Mouse (Mus musculus) thymus, postnatal 25 days (tissue): ENCODE results near the gene Etv4.

Source experiments
- DNase-seq: peaks from one replicate; pipeline ENCODE4 v3.0.0; 2022

Etv4 gene

DNA sequence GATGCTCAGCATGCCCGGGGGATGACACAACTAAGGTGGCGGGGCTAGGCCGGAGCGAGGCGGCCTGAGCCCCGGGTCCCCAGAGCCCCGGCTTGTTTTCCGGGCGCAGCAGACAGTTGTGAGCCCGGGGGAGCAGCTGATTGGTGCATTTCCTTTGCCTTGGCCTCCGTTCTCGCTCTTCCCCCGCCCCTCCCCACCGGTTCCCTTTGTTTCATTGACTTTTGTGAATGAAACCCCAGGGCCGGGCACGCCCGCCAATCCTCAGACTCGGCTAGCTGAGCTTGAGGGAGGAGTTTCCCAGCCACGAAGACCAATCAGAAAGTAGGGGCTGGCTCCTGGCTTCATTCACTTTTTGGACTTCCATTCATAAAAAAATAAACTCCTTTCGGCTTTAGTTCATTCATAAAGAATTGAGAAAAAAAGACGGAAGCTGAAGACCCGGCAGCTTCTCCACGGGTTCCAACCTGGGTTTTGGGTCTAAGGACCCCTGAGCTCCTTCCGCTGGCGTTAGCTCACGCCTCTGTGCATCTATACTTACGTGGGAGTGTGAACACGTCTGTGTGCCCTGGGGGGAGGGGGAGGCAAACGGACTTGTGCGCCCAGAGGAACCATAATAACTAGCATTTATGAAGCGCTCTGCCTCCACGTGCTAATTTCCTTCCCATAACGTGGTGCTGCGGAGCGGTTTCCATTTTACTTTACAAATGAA, at the start of gene Etv4:
Gene Etv4, minus strand, starts transcription at position 229 of the 709 bp plus-strand sequence.
- DNase-seq = peak; percentile 91

DNA sequence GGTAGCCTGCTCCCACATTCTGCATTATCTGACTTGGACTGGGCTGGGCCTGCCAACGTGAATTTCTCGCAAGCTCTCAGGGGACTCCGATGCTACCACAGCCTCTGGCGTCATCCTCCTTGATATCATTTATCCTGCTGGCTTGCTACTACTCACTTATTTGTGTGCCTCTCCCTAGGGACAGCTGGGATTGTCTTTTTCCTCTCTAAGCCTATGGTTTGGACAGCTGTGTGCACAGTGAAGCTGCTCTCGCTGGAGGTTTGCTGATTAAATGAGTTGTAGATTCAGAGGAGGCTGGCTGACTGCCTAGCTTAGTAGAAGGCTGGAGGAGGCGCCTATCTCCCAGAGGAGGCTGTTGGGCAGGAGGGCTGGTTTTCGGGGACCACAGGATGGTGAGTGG, 46.8 kb upstream of the Etv4 start:
- DNase-seq = no peak

DNA sequence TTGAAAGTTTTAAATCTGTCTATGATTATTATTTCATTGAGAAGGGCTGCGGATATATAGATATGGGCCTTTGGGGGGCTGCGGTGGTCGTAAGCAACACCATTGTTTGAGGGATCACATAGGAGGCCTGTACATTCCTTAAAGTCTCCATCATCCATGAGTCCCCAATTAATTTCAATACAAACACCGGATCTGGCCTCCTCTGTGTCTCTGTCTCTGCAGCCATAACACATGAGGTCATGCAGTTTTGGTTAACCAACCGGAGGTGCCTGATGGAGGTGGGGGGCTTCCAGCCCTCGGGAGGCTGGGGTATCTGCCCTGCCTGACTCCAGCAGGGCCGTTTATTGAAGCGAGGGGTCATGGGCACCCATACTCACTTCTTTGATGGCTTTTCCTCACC, 45.4 kb upstream of the Etv4 start:
- no peak for DNase-seq

DNA sequence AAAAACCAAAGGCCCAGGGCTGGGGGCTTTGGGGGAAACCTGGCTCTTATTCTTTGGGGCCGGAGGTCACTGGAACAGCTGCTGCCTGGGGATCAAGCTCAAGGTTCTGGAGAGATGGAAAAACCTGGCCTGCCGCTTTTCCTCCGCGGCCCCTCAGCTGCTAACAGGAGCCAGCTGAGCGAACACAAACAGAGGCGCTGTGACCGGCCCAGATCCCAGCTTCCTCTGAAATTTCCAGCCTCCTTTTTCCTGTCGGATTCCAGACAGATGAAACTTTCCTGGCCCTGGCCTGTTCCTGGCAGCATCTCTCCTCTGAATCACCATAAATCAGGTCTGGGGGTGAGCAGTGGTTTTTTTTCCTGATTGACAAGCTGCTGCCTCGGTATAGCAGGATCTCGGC, 44.9 kb upstream of the Etv4 start:
- DNase-seq = no peak

DNA sequence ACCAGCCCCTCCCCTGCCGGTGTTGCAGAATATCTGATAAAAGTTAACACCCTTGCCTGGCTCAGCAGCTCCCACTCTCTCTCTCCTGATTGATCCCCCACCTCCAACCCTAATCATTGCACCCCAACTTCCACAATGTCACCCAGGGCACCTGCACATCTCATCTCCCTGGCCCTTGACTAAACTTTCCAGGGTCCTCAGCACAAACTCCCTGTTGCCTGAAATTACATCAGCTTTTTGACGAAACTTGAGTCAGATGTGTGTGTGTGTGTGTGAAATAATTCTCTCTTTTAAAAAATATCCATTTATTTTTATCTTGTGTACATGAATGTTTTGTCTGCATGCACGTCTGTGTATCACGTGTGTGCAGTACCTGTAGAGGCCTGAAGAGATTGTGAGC, 43.5 kb upstream of the Etv4 start:
- DNase-seq = no peak

DNA sequence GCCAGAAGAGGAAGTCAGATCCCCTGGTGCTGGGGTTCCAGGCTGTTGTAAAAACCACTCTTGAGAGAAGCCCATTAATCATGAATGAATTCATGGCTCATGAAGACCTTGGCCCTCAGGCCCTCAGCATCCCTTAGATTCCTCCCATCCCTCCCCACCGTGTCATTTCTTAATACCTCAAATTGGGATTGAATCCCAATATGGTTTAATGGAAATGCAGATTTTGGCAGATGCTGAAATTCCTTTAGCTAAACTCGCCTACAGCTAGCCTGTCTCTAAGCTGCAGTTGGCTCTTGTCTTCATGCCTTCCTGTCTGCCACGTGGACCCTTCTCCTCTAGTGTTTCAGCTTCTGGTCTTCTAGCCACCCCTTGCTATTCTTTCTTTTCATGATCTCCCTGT, 38.0 kb upstream of the Etv4 start:
- no peak for DNase-seq

DNA sequence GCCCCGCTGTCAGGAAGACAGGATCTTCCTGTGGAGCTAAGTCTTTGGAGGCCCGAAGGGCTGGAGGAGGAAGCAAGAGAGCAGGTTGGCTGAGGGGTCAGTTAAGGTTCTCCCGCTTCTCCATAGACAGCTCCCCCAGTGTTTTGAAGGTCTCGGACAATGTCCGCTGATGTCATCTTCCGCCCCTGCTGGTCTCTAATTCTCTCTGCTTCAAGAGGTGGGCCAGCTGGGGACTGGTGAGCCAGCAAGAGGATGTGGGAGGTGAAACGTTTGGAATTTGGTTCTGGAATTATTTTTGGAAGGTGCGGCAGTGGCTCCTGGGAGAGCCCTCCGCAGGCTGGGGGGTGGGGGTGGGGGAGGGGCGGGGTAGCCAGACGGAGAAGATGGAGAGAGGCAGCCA, 35.7 kb upstream of the Etv4 start:
- no peak for DNase-seq

DNA sequence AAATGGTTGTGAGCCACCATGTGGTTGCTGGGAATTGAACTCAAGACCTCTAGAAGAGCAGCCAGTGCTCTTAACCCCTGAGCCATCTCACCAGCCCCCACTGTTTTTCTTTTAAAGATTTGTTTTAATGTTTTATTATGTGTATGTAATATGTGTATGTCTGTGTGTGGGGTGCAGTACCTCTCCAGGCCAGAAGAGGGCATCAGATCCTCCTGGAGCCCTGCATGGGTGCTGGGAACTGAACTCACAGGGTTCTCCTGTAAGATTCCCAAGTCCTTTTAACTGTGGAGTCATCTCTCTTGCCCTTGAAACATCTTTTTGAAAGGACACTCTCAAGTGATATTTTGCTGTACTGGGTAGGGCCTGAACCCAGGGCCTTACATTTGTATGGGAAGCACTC, 34.7 kb upstream of the Etv4 start:
- no peak for DNase-seq

DNA sequence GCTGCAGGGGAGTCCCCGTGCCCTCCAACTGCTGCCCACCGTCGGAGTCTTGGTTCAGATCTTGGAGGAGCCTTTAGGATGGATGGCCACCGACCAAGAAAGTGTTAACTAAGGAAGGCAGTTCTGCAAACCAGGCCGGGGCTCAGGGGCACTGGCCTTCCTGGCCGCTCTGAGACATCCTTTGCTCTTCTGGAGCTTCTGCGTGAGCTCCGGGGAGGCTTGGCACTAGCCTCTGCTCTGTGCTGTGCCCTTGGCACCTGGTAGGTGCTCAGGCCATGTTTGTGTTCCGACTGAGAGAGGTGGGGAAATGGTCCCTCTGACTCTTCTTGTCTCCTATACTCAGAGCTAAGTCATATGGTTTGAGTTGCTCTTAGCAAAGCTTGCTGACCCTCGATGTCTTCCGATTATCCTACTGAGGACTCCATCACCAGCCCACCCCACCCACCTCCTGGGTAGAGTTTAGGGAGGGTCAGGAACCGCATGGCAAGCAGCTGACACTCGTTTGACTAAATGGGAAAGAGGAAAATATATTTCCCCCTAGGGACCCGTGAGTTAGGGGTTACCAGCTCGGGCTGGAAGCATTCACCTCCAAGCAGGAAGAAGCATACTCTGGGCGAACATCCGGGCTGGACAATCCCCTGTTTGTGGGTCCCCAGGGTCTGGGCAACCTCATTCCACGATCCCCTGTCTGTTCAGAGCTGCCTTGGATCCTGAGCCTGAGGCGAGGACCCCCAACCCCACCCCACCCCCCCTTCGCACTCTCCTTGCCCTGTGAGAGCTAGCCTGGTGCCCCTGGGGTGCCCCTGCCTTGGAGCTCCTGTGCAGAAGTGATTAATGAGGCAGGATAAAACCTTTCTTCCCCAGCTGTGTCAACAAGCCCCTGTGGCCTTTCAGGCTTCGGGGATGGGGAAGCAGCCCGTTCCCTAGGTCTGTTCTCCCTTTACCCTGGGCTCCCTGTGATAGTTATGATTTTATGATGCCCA, 30.2 kb upstream of the Etv4 start:
- DNase-seq = no peak

DNA sequence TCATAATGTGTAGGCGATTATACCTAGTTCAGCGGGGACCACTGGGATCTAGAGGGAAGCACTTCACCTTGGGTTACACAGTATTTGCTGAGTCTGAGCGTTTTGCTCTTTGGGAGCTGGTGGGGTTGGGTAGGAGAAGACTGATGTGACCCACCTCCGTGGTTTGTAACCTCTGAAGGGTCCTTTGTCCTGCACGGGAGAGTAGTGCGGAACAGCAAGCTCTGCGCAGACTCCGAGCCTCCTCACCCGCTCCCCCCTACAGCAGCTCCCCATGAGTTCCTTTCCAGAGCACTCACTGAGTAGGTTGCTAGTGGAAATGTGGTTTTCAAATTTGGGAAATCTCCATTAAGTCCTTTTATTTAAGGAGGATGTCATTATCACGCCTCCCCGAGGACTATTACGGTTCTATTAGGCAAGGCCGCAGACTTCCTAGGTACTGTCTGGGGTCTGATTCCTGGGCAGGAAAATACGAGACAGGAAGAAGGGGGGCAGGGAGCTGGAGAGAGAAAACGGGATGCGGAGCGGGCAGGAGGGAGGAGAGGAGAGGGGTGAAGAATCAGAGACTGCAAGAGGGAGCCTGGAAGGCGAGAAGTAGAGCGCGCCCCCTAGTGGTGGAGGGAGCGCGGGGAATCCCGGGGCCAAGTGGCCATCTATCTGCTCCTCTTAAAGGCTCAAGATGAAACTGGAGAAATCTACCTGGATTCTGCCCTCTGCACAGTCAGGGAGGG, 29.4 kb upstream of the Etv4 start:
- peak; percentile 64 for DNase-seq

DNA sequence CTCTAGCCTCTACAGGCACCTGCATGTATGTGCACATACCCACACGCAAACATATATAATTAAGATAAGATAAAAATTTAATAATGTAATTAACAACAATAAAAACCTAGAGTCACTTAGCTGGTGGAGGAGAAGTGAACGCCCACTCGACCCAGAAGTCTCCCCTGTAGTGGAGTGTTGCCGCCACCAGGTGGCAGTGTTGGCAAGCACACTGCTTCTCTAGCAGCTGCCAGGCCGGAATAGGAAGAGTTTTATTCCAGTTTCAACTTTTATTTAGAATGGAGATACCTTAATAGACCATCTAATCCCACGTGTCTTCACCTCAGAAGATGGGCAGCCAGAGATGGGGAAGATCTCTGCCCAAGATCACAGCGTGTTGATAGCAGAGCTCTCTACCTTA, 28.1 kb upstream of the Etv4 start:
- DNase-seq = peak; percentile 72

DNA sequence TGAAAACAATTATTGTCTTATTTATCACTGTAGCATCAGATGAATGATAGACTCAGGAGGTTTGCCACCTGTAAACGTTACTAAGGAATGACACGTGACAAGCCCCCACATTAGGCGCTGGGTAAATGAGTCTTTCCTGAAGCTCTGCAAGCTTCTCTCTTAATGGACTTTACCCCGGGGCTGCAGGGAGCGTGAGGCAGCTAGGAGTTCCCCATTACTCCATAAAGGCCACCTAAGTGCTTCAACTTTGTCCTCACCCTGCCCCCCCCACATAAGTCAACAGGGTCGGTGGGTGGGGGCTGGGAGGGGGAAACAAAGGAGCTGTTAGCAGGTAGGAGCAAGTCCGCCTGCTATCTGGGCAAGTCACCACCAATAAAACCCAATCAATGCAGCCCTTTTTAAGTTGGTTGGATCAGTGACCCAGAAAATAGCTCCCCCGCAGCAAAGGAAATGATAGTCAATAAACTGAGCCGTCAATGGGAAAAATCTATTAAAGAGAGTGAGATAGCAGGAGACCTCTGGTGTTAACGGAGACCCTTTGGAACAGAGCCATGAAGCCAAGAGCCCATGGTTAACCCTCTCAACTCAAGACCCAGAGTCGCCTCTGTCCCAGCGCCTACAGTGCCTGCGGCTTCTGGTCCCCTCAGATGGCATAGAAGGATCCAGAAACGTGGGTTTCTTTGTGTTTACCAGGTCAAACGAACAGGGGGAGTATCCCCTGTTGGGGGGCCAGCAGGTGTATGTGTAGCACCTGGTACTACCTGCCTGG, 24.1 kb upstream of the Etv4 start:
- DNase-seq = no peak

DNA sequence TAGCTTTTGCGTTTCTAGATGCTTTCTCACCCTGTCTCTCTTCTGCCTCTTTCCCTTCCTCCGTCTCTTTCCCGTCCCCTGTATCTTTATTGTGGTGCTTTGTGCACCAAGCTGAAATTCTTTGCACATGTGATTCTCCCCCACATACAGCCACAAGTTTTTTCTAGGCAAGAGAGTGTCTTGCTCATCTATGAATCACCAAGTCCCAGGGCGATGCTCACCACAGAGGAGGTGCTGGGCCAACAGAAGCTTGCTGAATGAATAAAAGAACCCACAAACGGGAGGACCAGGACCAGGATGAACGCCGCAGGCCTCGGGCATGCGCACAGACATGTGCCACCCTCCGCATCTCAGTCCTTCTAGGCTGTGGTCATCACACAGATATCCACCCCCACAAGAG, 22.1 kb upstream of the Etv4 start:
- DNase-seq = no peak

DNA sequence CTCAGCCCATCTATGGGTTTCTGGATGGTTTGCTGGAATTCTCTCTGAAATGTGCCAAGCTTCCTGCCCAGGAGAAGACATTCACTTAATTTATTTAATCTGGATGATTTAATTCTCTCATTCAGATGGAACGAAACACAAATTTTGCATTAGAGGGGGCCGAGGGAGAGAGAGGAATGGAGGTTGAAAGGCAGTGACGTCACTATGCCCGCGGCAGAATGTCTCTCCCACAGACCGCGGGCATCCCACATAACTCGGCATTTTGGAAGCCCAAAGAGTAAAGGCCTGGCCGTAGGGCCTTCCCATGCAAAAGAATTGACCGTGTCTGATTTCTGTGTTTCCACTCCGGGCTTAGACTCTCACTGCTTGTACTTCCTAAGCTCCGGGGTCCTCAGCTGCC, 21.6 kb upstream of the Etv4 start:
- DNase-seq = no peak

DNA sequence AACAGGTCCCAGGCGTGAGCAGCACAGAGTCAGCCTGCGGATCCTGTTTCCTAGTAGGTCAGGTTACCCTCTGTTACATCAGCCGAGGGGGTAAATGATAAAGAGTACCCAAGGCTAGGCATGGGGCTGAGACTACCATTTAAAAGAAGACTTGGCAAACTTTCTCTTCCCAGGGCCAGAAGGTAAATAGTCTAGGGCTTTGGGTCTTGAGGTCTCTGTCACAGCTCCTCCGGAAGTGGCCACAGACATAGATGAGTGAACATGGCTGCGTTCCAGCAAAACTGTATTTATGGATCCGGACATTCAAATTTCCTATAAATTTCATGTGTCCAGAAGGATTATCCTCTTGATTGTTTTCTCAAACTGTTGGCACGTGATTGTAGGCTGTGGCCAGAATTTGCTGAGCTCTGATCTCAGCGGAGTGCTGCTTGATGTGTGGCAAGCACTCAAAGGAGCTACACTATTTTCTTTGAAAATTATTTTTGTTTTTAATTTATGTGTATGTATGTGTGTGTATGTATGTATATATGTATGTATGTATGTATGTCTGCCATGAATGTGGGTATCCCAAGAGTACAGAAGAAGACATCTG, 20.0 kb upstream of the Etv4 start:
- DNase-seq = no peak

DNA sequence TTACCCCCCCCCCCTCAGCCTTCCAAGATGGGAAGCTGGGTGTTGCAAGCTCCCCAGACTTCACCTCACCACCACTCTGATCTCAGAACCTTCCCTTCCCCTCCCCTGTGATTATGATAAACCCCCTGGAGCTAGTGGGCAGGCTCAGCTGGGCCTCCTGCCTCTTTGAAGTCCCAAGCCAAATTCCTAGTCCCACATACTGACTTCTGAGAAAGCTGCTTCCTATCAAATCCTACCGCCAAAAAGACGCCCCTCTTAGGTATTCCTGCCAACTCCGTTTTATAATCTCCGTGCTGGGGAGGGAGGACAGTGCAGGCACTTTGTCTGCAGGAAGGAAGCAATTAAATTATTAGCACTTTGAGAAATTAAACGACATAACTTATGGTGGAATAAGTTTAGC, 16.2 kb upstream of the Etv4 start:
- no peak for DNase-seq

DNA sequence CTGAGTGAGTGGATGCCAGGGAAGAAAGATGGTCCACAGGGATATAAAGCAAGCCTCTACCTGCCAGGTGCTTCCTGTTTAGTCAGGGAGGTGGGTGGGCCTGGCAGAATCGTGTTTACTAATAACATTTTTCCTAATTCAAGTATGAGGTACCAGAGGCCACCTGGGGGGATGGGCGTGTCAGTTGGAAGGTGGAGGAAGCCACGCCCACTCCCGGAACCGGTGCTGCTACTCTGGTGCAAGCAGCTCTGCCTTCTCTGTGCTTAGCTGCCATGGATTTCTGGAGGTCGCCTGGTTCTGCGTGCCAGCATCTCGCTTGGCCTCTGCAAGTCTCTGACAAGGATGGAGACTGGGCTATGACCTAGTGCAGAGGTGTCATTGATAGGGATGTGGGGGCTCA, 12.9 kb upstream of the Etv4 start:
- DNase-seq = no peak

DNA sequence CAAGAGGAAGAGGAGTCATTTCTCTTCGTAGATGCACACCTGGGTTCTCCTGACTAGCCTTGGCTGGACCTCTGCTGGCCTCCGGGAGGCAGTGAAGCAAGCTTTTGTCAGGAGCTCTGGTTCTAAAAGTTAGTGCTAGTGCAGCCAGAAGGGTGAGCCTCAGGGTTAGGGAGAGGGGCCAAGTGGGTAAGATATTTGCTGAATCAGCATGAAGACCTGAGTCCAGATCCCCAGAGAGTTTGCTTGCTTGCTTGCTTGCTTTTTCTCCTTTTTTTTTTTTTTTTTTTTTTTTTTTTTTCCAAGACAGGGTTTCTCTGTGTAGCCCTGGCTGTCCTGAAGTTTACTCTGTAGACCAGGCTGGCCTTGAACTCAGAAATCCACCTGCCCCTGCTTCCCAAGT, 12.2 kb upstream of the Etv4 start:
- DNase-seq = no peak

DNA sequence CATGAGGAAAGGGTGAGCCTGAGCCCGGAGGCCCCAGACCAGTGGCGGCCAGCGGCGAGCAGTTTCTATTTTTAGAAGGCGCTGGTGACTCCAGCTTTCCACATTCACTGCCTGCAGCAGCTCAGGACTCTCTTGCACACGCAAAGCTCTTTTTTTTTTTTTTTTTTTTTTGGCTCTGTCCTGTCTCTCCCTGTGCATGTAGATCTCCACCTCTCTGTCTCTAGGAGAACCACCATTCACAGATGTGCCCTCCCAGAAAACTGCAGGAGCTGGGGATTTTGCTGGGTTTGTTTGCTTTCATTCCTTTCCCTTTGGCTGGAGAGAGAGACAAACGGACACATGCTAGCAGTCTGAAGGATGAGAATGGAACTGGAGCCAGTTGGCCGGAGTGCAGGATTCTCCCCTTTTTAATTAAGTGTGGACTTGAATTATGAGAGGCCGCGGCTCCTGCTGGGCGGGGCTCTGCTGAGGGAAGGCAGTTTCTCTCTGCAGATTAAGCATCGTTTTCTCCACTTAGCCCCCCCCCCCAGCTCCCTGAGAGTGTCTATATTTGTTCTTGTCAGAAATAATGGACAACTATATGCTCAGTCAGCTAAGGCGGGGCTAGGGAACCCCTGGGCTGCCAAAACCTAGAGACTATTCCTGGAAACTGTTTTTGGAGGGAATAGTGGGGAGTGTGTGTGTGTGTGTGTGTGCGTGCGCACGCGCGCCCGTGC, 5.8 kb upstream of the Etv4 start:
- DNase-seq = no peak

DNA sequence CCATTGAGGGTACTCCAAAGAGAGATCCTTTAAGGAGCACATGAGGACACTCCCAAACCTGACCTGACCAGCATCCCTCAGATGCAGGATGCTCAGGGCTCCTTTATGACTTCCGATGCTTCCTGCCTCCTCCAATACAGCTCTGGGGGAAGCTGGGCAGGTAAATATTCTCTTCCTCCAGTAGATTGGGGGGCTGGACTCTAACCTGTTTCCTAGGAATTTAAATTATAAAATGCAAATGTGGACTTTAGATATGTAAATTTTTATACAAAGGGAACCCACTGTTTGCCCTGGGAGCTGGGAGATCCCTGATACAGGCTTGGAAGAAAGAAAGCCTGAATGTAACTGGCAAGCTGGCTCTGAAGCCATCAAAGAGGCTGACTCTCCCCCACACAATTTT, 2.3 kb upstream of the Etv4 start:
- no peak for DNase-seq

DNA sequence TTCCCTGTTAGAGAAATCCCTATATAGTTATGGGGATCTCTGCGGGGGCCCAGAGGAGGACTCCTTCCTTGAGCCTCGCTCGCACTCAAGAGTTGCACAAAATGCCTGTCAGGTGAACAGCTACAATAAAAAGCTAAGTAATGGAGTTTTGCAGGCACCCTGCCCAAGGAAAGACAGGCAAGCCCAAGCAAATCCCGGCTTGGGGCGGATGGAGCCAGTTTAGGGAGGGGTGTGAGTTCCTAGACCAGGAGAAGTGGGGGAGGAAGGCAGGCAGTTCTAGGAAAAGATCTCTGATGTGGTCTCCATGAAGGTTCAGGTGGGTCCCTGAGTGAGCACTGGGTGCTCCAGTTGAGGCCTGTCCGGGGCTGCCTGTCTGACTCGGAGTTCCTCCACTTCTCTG, 1.5 kb upstream of the Etv4 start:
- no peak for DNase-seq

DNA sequence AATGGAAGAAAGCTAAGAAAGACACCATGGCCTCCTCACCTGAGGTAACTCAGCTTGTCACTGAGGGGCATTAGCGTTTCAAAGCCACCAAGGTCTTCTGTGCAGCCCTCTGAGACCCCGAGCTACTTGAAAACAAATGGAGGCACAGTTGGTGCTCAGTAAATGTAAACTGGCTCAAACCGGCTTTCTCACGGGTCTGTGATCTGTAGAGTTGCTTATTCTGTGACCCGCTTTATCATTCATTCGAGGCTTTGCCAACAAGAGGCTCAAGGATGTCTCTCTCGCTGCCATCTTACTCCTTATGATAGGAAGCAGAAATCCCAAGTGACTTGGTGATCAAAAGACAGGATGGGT, 658 bp upstream of the Etv4 start:
- no peak for DNase-seq
